Mouse (Mus musculus): ENCODE data around the gene Ralgps1. TPM values are rescaled to one million over a fixed set of nuclear protein-coding genes. Genes with fewer than 3 reads are reported as not detected.

Gene Ralgps1
- polyA plus RNA-seq, 1 experiment = 9.5 TPM

GRCm38 (mm10) chr2:33173686-33174085, 197.6 kb downstream of the Ralgps1 start:
- no peak overlapping the region for H3K27ac ChIP-seq (ENCODE audit: insufficient read depth, low read depth, low read length)
- H3K27me3 ChIP-seq (ENCODE audit: control insufficient read depth, insufficient read depth, low read length) = no peaks in the 10 kb centered on the region
- 92% methylated on average over 7 of the region's 7 CpGs for WGBS
- no peak overlapping the region for H3K4me3 ChIP-seq (ENCODE audit: low read depth, low read length)
- H3K4me1 ChIP-seq (ENCODE audit: control insufficient read depth, insufficient read depth, insufficient read length, low read length) = peaks cover 6% of the 10 kb centered on the region
- H3K36me3 ChIP-seq (ENCODE audit: control insufficient read depth, insufficient read depth, low read length) = peaks cover 8% of the 10 kb centered on the region
- TF ChIP-seq CTCF (IDR thresholded peaks at IDR 0.05; ENCODE audit: extremely low read depth, insufficient read length, insufficient replicate concordance, low read depth, low read length) (no peak), POLR2A (IDR thresholded peaks at IDR 0.05; ENCODE audit: low read depth, low read length) (no peak)

DNA sequence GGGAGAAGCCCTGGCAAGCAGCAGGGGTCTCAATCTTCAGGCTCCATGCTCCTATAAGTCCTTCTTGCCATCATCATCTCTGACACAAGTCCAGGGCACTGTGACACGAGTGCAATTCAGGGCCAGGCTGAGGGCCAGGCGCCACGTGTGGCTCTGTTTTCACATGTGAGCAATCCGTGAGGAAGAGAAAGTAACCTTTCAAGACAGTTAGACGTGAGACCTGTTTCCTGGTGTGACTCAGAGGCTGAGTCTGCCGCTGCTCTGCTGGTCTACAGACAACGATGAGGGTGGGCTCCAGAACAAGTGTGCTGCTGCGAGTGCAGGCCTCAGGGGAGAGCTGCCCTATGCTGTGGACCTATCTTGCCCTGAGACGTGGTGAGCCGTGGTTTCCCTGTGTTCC, 198.2 kb downstream of the Ralgps1 start:
- 50% methylated on average over 10 of the region's 10 CpGs for WGBS
- H3K27me3 ChIP-seq (ENCODE audit: control insufficient read depth, insufficient read depth, low read length) = no peaks in the 10 kb centered on the region
- 0 out of 2 replicates have a peak, but pooled peaks cover under 1% of the 10 kb centered on the region for H3K4me1 ChIP-seq (ENCODE audit: control insufficient read depth, insufficient read depth, insufficient read length, low read length)
- H3K27ac ChIP-seq (ENCODE audit: insufficient read depth, low read depth, low read length) = no peak overlapping the region
- TF ChIP-seq CTCF (IDR thresholded peaks at IDR 0.05; ENCODE audit: extremely low read depth, insufficient read length, insufficient replicate concordance, low read depth, low read length) = no peak
- TF ChIP-seq POLR2A (IDR thresholded peaks at IDR 0.05; ENCODE audit: low read depth, low read length) = no peak
- no peak overlapping the region for H3K4me3 ChIP-seq (ENCODE audit: low read depth, low read length)
- peaks cover 11% of the 10 kb centered on the region for H3K36me3 ChIP-seq (ENCODE audit: control insufficient read depth, insufficient read depth, low read length)

GRCm38 (mm10) chr2:33170777-33171565, 200.3 kb downstream of the Ralgps1 start:
- H3K27ac ChIP-seq (ENCODE audit: insufficient read depth, low read depth, low read length) = no peak overlapping the region
- H3K4me3 ChIP-seq (ENCODE audit: low read depth, low read length) = no peak overlapping the region
- no peaks in the 10 kb centered on the region for H3K4me1 ChIP-seq (ENCODE audit: control insufficient read depth, insufficient read depth, insufficient read length, low read length)
- H3K36me3 ChIP-seq (ENCODE audit: control insufficient read depth, insufficient read depth, low read length) = peaks cover 13% of the 10 kb centered on the region
- TF ChIP-seq CTCF (IDR thresholded peaks at IDR 0.05; ENCODE audit: extremely low read depth, insufficient read length, insufficient replicate concordance, low read depth, low read length) (no peak), POLR2A (IDR thresholded peaks at IDR 0.05; ENCODE audit: low read depth, low read length) (no peak)
- no peaks in the 10 kb centered on the region for H3K27me3 ChIP-seq (ENCODE audit: control insufficient read depth, insufficient read depth, low read length)
- 74% methylated on average over 10 of the region's 10 CpGs for WGBS

GRCm38 (mm10) chr2:33169445-33169844, 201.8 kb downstream of the Ralgps1 start:
- no peak for TF ChIP-seq POLR2A (IDR thresholded peaks at IDR 0.05; ENCODE audit: low read depth, low read length)
- peaks cover 13% of the 10 kb centered on the region for H3K36me3 ChIP-seq (ENCODE audit: control insufficient read depth, insufficient read depth, low read length)
- H3K27me3 ChIP-seq (ENCODE audit: control insufficient read depth, insufficient read depth, low read length) = no peaks in the 10 kb centered on the region
- WGBS = 89% methylated on average over 6 of the region's 6 CpGs
- no peak overlapping the region for H3K27ac ChIP-seq (ENCODE audit: insufficient read depth, low read depth, low read length)
- H3K4me1 ChIP-seq (ENCODE audit: control insufficient read depth, insufficient read depth, insufficient read length, low read length) = peaks cover 5% of the 10 kb centered on the region; the same call in 1 of the 2 replicates
- no peak overlapping the region for H3K4me3 ChIP-seq (ENCODE audit: low read depth, low read length)

DNA sequence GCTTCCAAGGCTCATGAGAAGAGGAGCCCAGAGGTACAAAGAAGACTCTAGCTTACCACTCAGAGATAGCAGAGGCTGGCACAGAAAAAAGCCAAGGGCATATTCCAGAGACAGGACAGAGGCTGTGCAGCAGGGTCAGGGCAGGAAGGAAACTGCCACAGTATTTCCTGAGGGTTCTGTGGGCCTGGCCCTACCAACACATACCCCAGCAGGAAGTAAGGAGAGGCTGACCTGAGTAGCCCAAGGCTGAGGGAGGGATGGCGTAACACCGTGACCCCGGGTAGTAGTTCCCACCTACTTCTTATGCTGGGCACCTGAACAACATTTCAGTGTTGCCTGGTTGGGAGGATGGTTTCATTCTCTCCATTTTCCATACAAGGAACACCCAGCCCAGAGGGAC, 204.2 kb downstream of the Ralgps1 start:
- H3K4me3 ChIP-seq (ENCODE audit: low read depth, low read length) = no peak overlapping the region
- TF ChIP-seq CTCF (IDR thresholded peaks at IDR 0.05; ENCODE audit: extremely low read depth, insufficient read length, insufficient replicate concordance, low read depth, low read length) (no peak), POLR2A (IDR thresholded peaks at IDR 0.05; ENCODE audit: low read depth, low read length) (no peak)
- H3K36me3 ChIP-seq (ENCODE audit: control insufficient read depth, insufficient read depth, low read length) = peaks cover 9% of the 10 kb centered on the region
- WGBS = 83% methylated on average over 3 of the region's 3 CpGs
- H3K4me1 ChIP-seq (ENCODE audit: control insufficient read depth, insufficient read depth, insufficient read length, low read length) = peaks cover 5% of the 10 kb centered on the region; the same call in 1 of the 2 replicates
- no peak overlapping the region for H3K27ac ChIP-seq (ENCODE audit: insufficient read depth, low read depth, low read length)
- no peaks in the 10 kb centered on the region for H3K27me3 ChIP-seq (ENCODE audit: control insufficient read depth, insufficient read depth, low read length)

DNA sequence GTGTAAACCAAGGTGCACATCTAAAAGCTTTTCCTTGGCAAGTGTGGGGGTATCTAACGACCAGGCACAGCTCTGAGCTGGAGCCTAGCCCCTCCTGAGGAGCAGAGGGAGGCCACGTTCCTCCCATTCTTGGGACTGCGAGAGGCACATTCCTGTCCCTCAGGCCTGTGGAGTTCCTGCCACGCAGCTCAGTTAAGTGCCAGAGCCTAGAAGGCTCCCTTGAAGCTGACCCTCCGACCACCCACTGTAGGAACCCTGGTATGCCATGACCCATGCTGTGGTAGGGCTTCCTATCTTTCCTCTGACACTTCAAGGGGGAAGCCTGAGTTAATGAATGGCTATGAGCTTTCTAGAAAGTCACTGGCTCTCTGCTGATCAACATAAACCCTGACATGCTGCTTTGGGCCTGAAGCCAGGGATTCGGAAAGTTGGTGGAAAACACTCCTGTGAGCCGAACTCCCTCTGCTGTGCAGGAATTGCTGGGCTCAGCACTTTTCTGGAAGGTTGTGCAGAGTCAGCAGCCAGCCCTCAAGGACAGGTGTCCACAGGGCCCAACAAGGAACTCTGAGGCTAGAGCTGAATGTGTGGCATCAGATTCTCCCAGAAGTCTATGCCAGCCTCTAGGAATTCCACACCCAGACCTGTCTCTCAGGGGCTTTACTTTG, 205.4 kb downstream of the Ralgps1 start:
- 71% methylated on average over 7 of the region's 7 CpGs for WGBS
- Histone ChIP-seq H3K4me1 (ENCODE audit: control insufficient read depth, insufficient read depth, insufficient read length, low read length) (peaks cover 5% of the 10 kb centered on the region; the same call in 1 of the 2 replicates), H3K36me3 (ENCODE audit: control insufficient read depth, insufficient read depth, low read length) (peaks cover 7% of the 10 kb centered on the region), H3K4me3 (ENCODE audit: low read depth, low read length) (no peak overlapping the region), H3K27me3 (ENCODE audit: control insufficient read depth, insufficient read depth, low read length) (no peaks in the 10 kb centered on the region), H3K27ac (ENCODE audit: insufficient read depth, low read depth, low read length) (peak overlapping the region; percentile 9; the same call in 1 of the 2 replicates)
- TF ChIP-seq CTCF (IDR thresholded peaks at IDR 0.05; ENCODE audit: extremely low read depth, insufficient read length, insufficient replicate concordance, low read depth, low read length) = no peak
- TF ChIP-seq POLR2A (IDR thresholded peaks at IDR 0.05; ENCODE audit: low read depth, low read length) = no peak

DNA sequence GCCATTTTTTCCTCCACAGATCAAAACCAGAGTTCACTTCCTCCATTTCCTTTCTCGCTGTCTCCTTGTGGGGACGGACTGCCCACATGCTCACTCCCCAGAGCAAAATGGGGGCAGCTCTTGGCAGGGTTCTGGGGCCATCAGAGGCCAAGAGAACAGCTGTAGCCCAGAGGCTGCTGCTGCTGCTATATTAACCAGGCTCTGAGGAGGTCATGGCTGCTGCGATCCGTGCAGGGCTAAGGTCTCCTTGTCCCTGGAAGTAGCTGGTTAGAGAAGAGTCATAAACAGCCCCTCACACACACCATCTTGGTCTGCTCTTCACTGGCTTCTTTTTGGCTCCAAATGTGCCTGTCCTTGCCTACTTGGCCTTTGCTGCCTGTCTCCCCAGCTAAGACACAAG, 206.1 kb downstream of the Ralgps1 start:
- WGBS = 81% methylated on average over 4 of the region's 4 CpGs
- H3K4me3 ChIP-seq (ENCODE audit: low read depth, low read length) = no peak overlapping the region

More for the DNA sequence above, 206.1 kb downstream of the Ralgps1 start:
- peaks cover 7% of the 10 kb centered on the region for H3K36me3 ChIP-seq (ENCODE audit: control insufficient read depth, insufficient read depth, low read length)
- TF ChIP-seq POLR2A (IDR thresholded peaks at IDR 0.05; ENCODE audit: low read depth, low read length) (no peak), CTCF (IDR thresholded peaks at IDR 0.05; ENCODE audit: extremely low read depth, insufficient read length, insufficient replicate concordance, low read depth, low read length) (no peak)
- peaks cover 5% of the 10 kb centered on the region; the same call in 1 of the 2 replicates for H3K4me1 ChIP-seq (ENCODE audit: control insufficient read depth, insufficient read depth, insufficient read length, low read length)
- no peaks in the 10 kb centered on the region for H3K27me3 ChIP-seq (ENCODE audit: control insufficient read depth, insufficient read depth, low read length)
- peak overlapping the region; percentile 9; the same call in 1 of the 2 replicates for H3K27ac ChIP-seq (ENCODE audit: insufficient read depth, low read depth, low read length)
